Mouse (Mus musculus): ENCODE results near the gene Mta3. TPM values are rescaled to one million over a fixed set of nuclear protein-coding genes. Genes with fewer than 3 reads are reported as not detected.

The Mta3 gene
- polyA plus RNA-seq (2017; shearing (Covaris generic)), result 69.8 TPM

DNA sequence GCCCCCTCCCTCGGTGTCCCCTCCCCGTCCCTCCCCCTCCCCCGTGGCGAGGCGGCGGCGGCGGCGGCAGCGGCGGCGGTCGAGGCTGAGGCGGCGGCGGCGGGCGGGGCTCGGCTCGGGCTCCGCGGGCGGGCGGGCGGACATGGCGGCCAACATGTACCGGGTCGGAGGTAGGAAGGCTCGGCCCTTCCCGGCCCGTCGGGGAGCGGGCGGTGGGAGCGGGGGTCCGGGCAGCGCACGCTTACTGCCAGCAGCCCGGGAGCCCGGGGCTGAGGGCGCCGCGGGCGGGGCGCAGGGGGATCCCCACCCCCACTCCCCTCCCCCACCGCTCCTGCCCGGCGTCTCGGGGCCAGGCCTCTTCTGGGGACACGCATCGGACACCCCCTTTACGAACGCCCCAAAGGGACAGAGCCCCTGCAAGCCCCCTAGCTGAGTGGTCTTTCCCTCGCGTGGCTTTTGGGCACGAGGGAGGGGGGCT lies at the start of gene Mta3:
Gene Mta3, plus strand, starts transcription at position 48 of the 478 bp plus-strand sequence.

DNA sequence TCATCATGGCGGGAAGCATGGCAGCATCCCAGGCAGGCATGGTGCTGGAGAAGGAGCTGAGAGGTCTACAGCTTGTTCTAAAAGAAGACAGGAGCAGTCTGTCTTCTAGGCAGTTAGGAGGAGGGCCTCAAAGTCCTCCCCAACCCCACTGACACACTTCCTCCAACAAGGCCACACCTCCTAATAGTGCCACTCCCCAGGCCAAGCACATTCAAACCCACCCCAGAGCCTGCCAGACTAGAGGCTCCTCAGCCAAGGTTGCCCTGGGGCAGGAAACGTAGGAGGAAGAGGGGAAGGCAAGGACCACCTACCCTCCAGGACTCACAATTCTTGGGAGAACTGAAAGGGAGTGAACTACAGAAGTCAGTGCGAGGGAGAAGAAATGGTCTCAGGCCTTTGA lies 141.9 kb downstream of the Mta3 start, which contains the start of gene Haao:
Gene Haao, minus strand, starts transcription at position 149 of the 400 bp plus-strand sequence.

Other genes starting within 250 kb of the Mta3 start
- gene Cox7a2l, start 188.8 kb upstream of the Mta3 start, polyA plus RNA-seq (2017; shearing (Covaris generic)), result 243 TPM
- gene Kcng3, start 74.3 kb upstream of the Mta3 start, polyA plus RNA-seq (2017; shearing (Covaris generic)), result not detected
- gene Haao, start 141.8 kb downstream of the Mta3 start, polyA plus RNA-seq (2017; shearing (Covaris generic)), result 1.0 TPM

All from activated CD4-positive, CD25-positive, alpha-beta regulatory T cell, adult 9 weeks (primary cell).